Mouse (Mus musculus) lung, adult 2 months (tissue): ENCODE results near the gene Fam199x.

Experiments used
- CTCF ChIP-seq: fragments of 200-500 bp; IDR thresholded peaks from 2 replicates; pipeline ENCODE4 v1.5.1; 2011; ENCODE audit warnings: mild to moderate bottlenecking, low read length, control low read depth; ENCODE audit not compliant: insufficient read depth
- POLR2A ChIP-seq: fragments of 200-500 bp; IDR thresholded peaks from 2 replicates; pipeline ENCODE4 v1.6.1; 2011; ENCODE audit warnings: low read depth, mild to moderate bottlenecking, control low read depth, low read length, borderline replicate concordance; ENCODE audit errors: extremely low read depth

DNA sequence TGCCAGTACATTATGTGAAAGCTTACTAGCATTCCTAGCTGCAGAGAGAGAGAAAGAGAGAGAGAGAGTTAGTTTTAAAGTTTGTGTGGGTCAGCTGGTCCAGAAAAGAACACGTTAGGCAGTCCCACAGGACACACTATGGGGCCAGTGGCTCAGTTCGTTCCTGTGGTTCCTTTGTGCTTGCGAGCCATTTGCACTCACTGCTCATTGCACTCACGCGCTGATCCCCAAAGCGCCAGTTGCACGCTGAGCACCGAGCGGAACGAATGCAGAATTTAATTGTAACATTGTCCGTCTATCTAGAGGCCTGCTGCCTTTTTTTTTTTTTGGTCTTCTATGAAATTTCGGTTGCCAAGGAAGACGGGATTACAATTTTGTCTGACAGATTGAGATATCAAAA lies 57.1 kb downstream of the Fam199x start:
- TF ChIP-seq POLR2A (no peak), CTCF (no peak)
